Mouse (Mus musculus): ENCODE results near the gene Cyp21a1.

- TF ChIP-seq POLR2A (IDR thresholded peaks at IDR 0.05; ENCODE audit: insufficient read depth, low read depth, low read length) (no peak), CTCF (IDR thresholded peaks at IDR 0.05) (no peak), EP300 (IDR thresholded peaks at IDR 0.05; ENCODE audit: insufficient read depth, low read depth, low read length) (no peak)
Observed at GRCm38 (mm10) chr17:34844884-34845283, 40.5 kb upstream of the Cyp21a1 start.
